Mouse (Mus musculus): ENCODE results near the gene Gm20431. TPM values are rescaled to one million over a fixed set of nuclear protein-coding genes. Genes with fewer than 3 reads are reported as not detected.

Gene Gm20431
- total and polyA plus RNA-seq, 2 experiments from 2014 or later: 9.8 to 10.7 TPM

DNA sequence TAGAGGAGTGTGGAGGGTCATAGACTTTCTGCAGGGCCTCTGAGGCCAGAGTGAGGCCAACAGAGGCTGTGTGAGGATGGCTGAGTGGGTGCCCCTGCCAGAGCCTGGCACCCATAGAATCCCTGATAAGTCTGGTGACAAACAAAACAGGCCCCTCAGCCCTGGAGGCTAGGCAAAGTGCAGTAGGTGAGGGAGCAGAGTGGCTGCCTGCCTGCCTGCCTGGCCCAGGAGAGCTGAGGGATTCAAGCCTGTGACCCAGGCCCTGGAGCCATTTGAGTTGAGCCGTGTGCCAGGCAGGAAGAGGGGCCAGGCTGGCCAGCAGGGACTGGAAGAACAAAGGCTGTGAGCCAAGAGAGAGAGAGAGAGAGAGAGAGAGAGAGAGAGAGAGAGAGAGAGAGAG, 32.9 kb upstream of the Gm20431 start:
- ATAC-seq (no peak), DNase-seq (ENCODE audit: low spot score) (no peak)
- H3K36me3 ChIP-seq (ENCODE audit: insufficient read depth, low read length): no peaks in the 10 kb centered on the region
- TF ChIP-seq CTCF (IDR thresholded peaks at IDR 0.05; ENCODE audit: low read depth): no peak
- H3K27me3 ChIP-seq (ENCODE audit: insufficient read depth, low read length): peaks cover 8% of the 10 kb centered on the region; the same call in 1 of the 2 replicates
- WGBS: 29% methylated on average over 1 of the region's 1 CpGs
- H3K4me3 ChIP-seq (ENCODE audit: low read length): no peak overlapping the region
- no peaks in the 10 kb centered on the region for H3K9me3 ChIP-seq (ENCODE audit: low read length)
- no peak overlapping the region for H3K27ac ChIP-seq
- no peak overlapping the region for H3K9ac ChIP-seq (replicated peaks; ENCODE audit: low read length)
- no peak overlapping the region for H3K4me2 ChIP-seq (ENCODE audit: low read depth, low read length)
- no peaks in the 10 kb centered on the region for H3K4me1 ChIP-seq (ENCODE audit: insufficient read depth, low read length)

DNA sequence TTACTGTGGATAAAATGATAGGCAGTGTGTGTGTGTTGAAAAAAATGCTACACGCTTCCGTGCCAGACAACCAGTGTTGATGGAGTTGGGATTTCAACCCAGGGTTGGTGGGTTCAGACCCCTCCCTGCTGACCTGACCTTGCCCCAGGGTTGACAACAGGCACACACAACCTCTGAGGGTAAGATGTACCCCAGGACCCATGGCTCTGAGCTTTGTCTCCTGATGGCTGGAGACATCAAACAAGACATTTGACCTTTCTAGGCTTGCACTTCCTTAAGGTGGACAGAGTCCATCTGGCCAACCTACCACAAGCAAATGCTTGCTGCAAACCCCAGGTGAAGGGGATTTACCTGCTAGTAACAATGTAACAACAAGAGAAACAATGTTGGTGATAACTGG, 32.2 kb upstream of the Gm20431 start:
- H3K27me3 ChIP-seq (ENCODE audit: insufficient read depth, low read length): peaks cover 8% of the 10 kb centered on the region; the same call in 1 of the 2 replicates
- 92% methylated on average over 2 of the region's 2 CpGs for WGBS
- no peak for TF ChIP-seq CTCF (IDR thresholded peaks at IDR 0.05; ENCODE audit: low read depth)
- no peak overlapping the region for H3K4me2 ChIP-seq (ENCODE audit: low read depth, low read length)
- no peaks in the 10 kb centered on the region for H3K36me3 ChIP-seq (ENCODE audit: insufficient read depth, low read length)
- H3K9ac ChIP-seq (replicated peaks; ENCODE audit: low read length): no peak overlapping the region
- ATAC-seq (no peak), DNase-seq (ENCODE audit: low spot score) (no peak)
- no peaks in the 10 kb centered on the region for H3K9me3 ChIP-seq (ENCODE audit: low read length)
- H3K27ac ChIP-seq: no peak overlapping the region
- no peak overlapping the region for H3K4me3 ChIP-seq (ENCODE audit: low read length)
- no peaks in the 10 kb centered on the region for H3K4me1 ChIP-seq (ENCODE audit: insufficient read depth, low read length)

DNA sequence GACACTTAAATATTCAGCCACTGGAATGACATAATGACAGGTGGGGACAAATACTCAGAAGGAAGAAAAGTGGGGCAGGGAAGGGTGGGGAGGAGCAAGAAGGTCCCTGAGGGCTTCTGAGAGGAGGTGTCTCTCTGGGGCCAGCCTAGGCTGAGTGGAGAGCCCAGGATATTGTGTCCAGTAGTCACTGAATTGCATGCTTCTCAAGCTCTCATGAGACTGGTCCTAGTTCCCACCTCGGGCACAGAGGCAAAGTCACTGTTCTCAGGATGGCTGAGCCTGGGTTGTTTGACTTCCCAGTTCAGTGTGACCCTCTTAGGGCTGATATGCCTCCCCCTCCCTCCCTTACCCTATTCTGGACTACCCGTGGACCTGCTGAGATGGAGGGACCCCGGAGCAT, 31.5 kb upstream of the Gm20431 start:
- no peaks in the 10 kb centered on the region for H3K36me3 ChIP-seq (ENCODE audit: insufficient read depth, low read length)
- TF ChIP-seq CTCF (IDR thresholded peaks at IDR 0.05; ENCODE audit: low read depth): no peak
- DNase-seq (ENCODE audit: low spot score) (no peak), ATAC-seq (no peak)
- H3K4me2 ChIP-seq (ENCODE audit: low read depth, low read length): no peak overlapping the region
- no peaks in the 10 kb centered on the region for H3K9me3 ChIP-seq (ENCODE audit: low read length)
- H3K27me3 ChIP-seq (ENCODE audit: insufficient read depth, low read length): peaks cover 8% of the 10 kb centered on the region; the same call in 1 of the 2 replicates
- no peaks in the 10 kb centered on the region for H3K4me1 ChIP-seq (ENCODE audit: insufficient read depth, low read length)
- H3K9ac ChIP-seq (replicated peaks; ENCODE audit: low read length): no peak overlapping the region
- no peak overlapping the region for H3K27ac ChIP-seq
- 81% methylated on average over 3 of the region's 3 CpGs for WGBS
- H3K4me3 ChIP-seq (ENCODE audit: low read length): no peak overlapping the region

DNA sequence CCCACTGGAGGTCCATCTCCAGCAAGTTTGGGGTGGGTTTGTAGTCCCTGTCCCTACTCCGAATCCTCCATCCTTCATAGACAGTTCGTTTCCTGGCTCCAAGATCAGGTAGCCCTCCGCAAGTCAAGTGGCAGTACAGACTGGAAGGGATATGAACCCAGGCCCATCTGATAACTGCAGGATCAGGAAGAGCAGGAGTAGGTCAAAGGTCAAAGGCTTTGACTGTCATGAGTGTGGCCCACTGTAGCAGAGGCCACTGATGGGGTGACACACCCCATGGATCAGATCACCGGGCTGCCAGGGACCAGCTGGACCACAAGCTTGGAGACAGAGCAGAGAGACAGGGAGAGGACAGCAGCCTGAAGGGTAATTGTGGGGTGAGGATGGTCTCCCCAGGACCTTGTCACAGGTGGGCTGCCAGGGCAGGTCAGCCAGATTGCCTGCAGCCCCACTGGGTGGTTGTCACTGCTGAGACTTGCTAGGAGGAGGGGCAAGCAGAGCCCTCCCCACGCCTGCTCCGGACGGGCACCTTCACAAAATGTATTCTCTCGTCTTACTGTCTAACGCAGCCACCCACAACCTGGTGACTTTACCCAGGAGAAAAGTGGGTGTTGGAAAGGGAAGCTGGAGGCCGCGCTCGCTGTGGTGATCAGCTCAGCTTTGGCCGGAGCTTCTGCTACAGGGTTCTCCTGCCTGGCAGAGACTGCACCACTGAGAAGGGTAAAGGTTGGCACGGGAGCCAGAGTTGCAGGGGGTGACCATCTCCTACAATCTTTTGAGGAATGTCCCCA, 30.8 kb upstream of the Gm20431 start:
- H3K4me2 ChIP-seq (ENCODE audit: low read depth, low read length): peak overlapping the region; percentile 79; the same call in 1 of the 2 replicates
- H3K4me3 ChIP-seq (ENCODE audit: low read length): no peak overlapping the region
- no peak for DNase-seq (ENCODE audit: low spot score)
- H3K4me1 ChIP-seq (ENCODE audit: insufficient read depth, low read length): no peaks in the 10 kb centered on the region
- peaks cover 8% of the 10 kb centered on the region; the same call in 1 of the 2 replicates for H3K27me3 ChIP-seq (ENCODE audit: insufficient read depth, low read length)
- WGBS: 86% methylated on average over 14 of the region's 14 CpGs
- H3K27ac ChIP-seq: no peak overlapping the region
- no peaks in the 10 kb centered on the region for H3K9me3 ChIP-seq (ENCODE audit: low read length)
- H3K36me3 ChIP-seq (ENCODE audit: insufficient read depth, low read length): no peaks in the 10 kb centered on the region
- H3K9ac ChIP-seq (replicated peaks; ENCODE audit: low read length): no peak overlapping the region
- no peak for TF ChIP-seq CTCF (IDR thresholded peaks at IDR 0.05; ENCODE audit: low read depth)
- no peak for ATAC-seq

DNA sequence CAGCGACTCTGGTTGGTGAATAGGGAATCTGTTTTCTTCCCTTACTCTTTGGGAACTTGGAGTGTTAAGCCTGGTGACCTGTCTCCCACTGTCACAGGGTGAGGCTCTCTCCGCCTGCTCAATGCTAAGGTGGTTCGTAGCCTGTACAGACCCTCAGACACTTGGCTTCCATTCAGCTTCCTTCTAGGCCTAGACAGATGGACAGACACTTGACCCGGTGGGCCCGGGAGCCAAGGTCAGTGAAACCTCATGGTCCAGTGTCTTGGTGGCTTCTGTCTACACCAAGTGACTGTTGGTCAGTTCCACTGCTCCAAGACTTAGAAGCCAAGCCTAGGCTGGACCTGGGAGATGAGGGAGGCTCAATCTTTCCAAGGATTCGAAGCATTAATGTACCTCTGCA, 30.1 kb upstream of the Gm20431 start:
- H3K9ac ChIP-seq (replicated peaks; ENCODE audit: low read length): no peak overlapping the region
- peak overlapping the region; percentile 79; the same call in 1 of the 2 replicates for H3K4me2 ChIP-seq (ENCODE audit: low read depth, low read length)
- 89% methylated on average over 6 of the region's 6 CpGs for WGBS
- no peak overlapping the region for H3K27ac ChIP-seq
- H3K9me3 ChIP-seq (ENCODE audit: low read length): no peaks in the 10 kb centered on the region
- H3K4me3 ChIP-seq (ENCODE audit: low read length): no peak overlapping the region
- DNase-seq (ENCODE audit: low spot score) (no peak), ATAC-seq (no peak)
- H3K4me1 ChIP-seq (ENCODE audit: insufficient read depth, low read length): no peaks in the 10 kb centered on the region
- no peaks in the 10 kb centered on the region for H3K36me3 ChIP-seq (ENCODE audit: insufficient read depth, low read length)
- no peak for TF ChIP-seq CTCF (IDR thresholded peaks at IDR 0.05; ENCODE audit: low read depth)
- H3K27me3 ChIP-seq (ENCODE audit: insufficient read depth, low read length): peaks cover 8% of the 10 kb centered on the region; the same call in 1 of the 2 replicates

- H3K4me3 ChIP-seq (ENCODE audit: low read length): peak overlapping the region; percentile 69
- H3K4me2 ChIP-seq (ENCODE audit: low read depth, low read length): peak overlapping the region; percentile 79
- TF ChIP-seq CTCF (IDR thresholded peaks at IDR 0.05; ENCODE audit: low read depth): no peak
- H3K27me3 ChIP-seq (ENCODE audit: insufficient read depth, low read length): peaks cover 8% of the 10 kb centered on the region; the same call in 1 of the 2 replicates
- 78% methylated on average over 12 of the region's 12 CpGs for whole genome bisulfite sequencing
- no peak for ATAC-seq
- H3K36me3 ChIP-seq (ENCODE audit: insufficient read depth, low read length): no peaks in the 10 kb centered on the region
- no peaks in the 10 kb centered on the region for H3K4me1 ChIP-seq (ENCODE audit: insufficient read depth, low read length)
- no peak for DNase-seq (ENCODE audit: low spot score)
- no peak overlapping the region for H3K27ac ChIP-seq
- no peaks in the 10 kb centered on the region for H3K9me3 ChIP-seq (ENCODE audit: low read length)
- H3K9ac ChIP-seq (replicated peaks; ENCODE audit: low read length): no peak overlapping the region
These were observed 29.6 kb upstream of the Gm20431 start for GRCm38 (mm10) chr2:167690962-167691311.
